Mouse (Mus musculus) embryonic facial prominence, embryonic 12.5 days (tissue): ENCODE data around the gene Cox18. TPM values are rescaled to one million over a fixed set of nuclear protein-coding genes. Genes with fewer than 3 reads are reported as not detected.
"Not testable (repeated sequence)": the region's sequence is repeated elsewhere in the genome, so short reads cannot be mapped to it uniquely, and the experiment has no call there.

Experiments used
- ATAC-seq: fragments of 200-750 bp; cut with Nextera tagmentation; 2 replicates; pipeline ENCODE4 v1.8.0; 2017; ENCODE audit not compliant: insufficient number of reproducible peaks, insufficient read depth, low FRiP score, low TSS enrichment
- H3K27ac ChIP-seq: fragments of 300-500 bp; sonication (generic); 2 replicates; pipeline ENCODE4 v1.5.1; 2016; ENCODE audit warnings: mild to moderate bottlenecking
- H3K27me3 ChIP-seq: fragments of 300-500 bp; sonication (generic); 2 replicates; pipeline ENCODE4 v1.6.1; 2016; ENCODE audit warnings: mild to moderate bottlenecking, moderate library complexity
- H3K36me3 ChIP-seq: fragments of 300-500 bp; sonication (generic); 2 replicates; pipeline ENCODE4 v1.6.1; 2016; ENCODE audit warnings: mild to moderate bottlenecking
- H3K4me1 ChIP-seq: fragments of 300-500 bp; sonication (generic); 2 replicates; pipeline ENCODE4 v1.6.1; 2016
- H3K4me2 ChIP-seq: fragments of 300-500 bp; sonication (generic); replicated peaks from 2 replicates; pipeline ENCODE4 v1.6.1; 2016; ENCODE audit warnings: mild to moderate bottlenecking, moderate library complexity
- H3K4me3 ChIP-seq: fragments of 300-500 bp; sonication (generic); 2 replicates; pipeline ENCODE4 v1.5.1; 2016; ENCODE audit warnings: mild to moderate bottlenecking
- H3K9ac ChIP-seq: fragments of 300-500 bp; sonication (generic); 2 replicates; pipeline ENCODE4 v1.6.1; 2016; ENCODE audit warnings: mild to moderate bottlenecking, moderate library complexity
- H3K9me3 ChIP-seq: fragments of 300-500 bp; sonication (generic); 2 replicates; pipeline ENCODE4 v1.6.1; 2016; ENCODE audit warnings: mild to moderate bottlenecking, moderate library complexity
- WGBS: fragments of 180-500 bp; shearing (Covaris S2); methylation state at CpG from one replicate; pipeline ENCODE4 v1.1.7; 2016; 5-methylcytosine and 5-hydroxymethylcytosine counted together
- polyA plus RNA-seq: library from polyadenylated mRNA; unstranded; fragments of >200 nt; fragmentation: Nextera tagmentation; extraction: Ambion mirVana; gene quantifications from 2 replicates; pipeline ENCODE4 v1.2.1, GENCODE M21; 2016

Gene Cox18
- polyA plus RNA-seq: 35.5 and 39.6 TPM in 2 replicates

- Histone ChIP-seq H3K4me2 (peak within 1 kb of the TSS; percentile 50), H3K36me3 (peaks cover 32% of the 10 kb centered on the region), H3K9ac (peak within 1 kb of the TSS; percentile 75), H3K27ac (peak within 1 kb of the TSS; percentile 88), H3K27me3 (no peaks in the 10 kb centered on the region), H3K9me3 (no peaks in the 10 kb centered on the region), H3K4me1 (peaks cover 10% of the 10 kb centered on the region), H3K4me3 (peak within 1 kb of the TSS; percentile 67)
- WGBS: under 1% methylated on average over 62 of the region's 62 CpGs
- ATAC-seq: peak; percentile 98
Measured at GRCm38 (mm10) chr5:90223534-90224381, at the start of gene Cox18. Gene Cox18, minus strand, starts transcription at chr5:90224001.

- H3K36me3 ChIP-seq: peaks cover 45% of the 10 kb centered on the region
- H3K9ac ChIP-seq, H3K27ac ChIP-seq, ATAC-seq, H3K4me1 ChIP-seq, H3K27me3 ChIP-seq, H3K4me2 ChIP-seq, H3K4me3 ChIP-seq, H3K9me3 ChIP-seq: not testable (repeated sequence)
- WGBS: 78% methylated on average over 2 of the region's 2 CpGs
Measured at GRCm38 (mm10) chr5:90262230-90262629, 38.4 kb upstream of the Cox18 start.

- H3K4me2 ChIP-seq: no peak overlapping the region
- no peaks in the 10 kb centered on the region for H3K4me1 ChIP-seq
- H3K9me3 ChIP-seq: no peaks in the 10 kb centered on the region
- H3K27ac ChIP-seq: no peak overlapping the region
- 92% methylated on average over 3 of the region's 3 CpGs for WGBS
- no peak overlapping the region for H3K9ac ChIP-seq
- H3K36me3 ChIP-seq: peaks cover 76% of the 10 kb centered on the region
- H3K4me3 ChIP-seq: no peak overlapping the region
- H3K27me3 ChIP-seq: no peaks in the 10 kb centered on the region
- ATAC-seq: no peak
Measured at GRCm38 (mm10) chr5:90257023-90257422, 33.2 kb upstream of the Cox18 start.

DNA sequence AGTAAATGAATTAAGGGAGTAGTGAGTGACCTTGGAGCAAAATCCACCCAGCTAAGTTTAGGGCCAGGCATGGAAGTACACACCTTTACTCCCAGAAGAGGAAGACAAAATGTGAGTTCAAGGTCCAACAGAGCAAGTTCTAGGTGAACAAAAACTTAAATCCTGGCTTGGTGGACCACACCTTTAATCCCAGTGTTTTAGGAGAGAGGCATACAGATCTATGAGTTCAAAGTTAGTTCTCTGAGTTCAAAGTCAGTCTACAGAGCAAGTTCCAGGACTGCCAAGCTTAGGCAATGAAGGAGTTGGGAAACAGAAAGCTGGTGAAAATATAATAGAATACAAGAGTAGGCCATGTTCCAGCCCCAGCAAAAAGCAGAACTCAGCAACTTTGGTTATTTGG lies 23.7 kb upstream of the Cox18 start:
- Histone ChIP-seq H3K9me3 (no peaks in the 10 kb centered on the region), H3K4me1 (no peaks in the 10 kb centered on the region), H3K4me2 (no peak overlapping the region), H3K27ac (no peak overlapping the region), H3K27me3 (no peaks in the 10 kb centered on the region), H3K36me3 (peaks cover 70% of the 10 kb centered on the region), H3K4me3 (no peak overlapping the region), H3K9ac (no peak overlapping the region)
- no peak for ATAC-seq

GRCm38 (mm10) chr5:90246987-90247386 lies 23.2 kb upstream of the Cox18 start:
- Histone ChIP-seq H3K4me3 (no peak overlapping the region), H3K27ac (no peak overlapping the region), H3K4me2 (no peak overlapping the region), H3K27me3 (no peaks in the 10 kb centered on the region), H3K4me1 (no peaks in the 10 kb centered on the region), H3K9ac (no peak overlapping the region), H3K36me3 (peaks cover 72% of the 10 kb centered on the region), H3K9me3 (no peaks in the 10 kb centered on the region)
- no peak for ATAC-seq
- WGBS: 77% methylated on average over 2 of the region's 2 CpGs

DNA sequence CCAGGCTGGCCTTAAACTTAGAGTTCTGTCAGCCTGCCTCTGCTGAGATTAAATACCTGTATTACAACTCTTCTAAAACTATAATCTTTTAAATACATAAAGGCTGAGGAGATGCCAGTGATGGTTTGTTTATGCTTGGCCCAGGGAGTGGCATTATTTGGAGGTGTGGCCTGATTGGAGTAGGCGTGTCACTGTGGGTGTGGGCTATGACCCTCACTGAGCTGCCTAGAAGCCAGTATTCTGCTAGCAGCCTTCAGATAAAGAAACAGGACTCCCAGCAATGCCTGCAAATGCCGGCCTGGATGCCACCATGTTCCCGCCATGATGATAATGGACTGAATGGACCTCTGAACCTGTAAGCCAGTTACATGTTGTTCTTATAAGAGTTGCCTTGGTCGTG lies 22.8 kb upstream of the Cox18 start:
- 80% methylated on average over 4 of the region's 4 CpGs for WGBS
- Histone ChIP-seq H3K27ac (no peak overlapping the region), H3K9ac (no peak overlapping the region), H3K4me1 (no peaks in the 10 kb centered on the region), H3K4me3 (no peak overlapping the region), H3K4me2 (no peak overlapping the region), H3K36me3 (peaks cover 70% of the 10 kb centered on the region), H3K27me3 (no peaks in the 10 kb centered on the region), H3K9me3 (no peaks in the 10 kb centered on the region)
- no peak for ATAC-seq

- Histone ChIP-seq H3K36me3 (peaks cover 69% of the 10 kb centered on the region), H3K9ac (no peak overlapping the region), H3K9me3 (no peaks in the 10 kb centered on the region), H3K4me1 (no peaks in the 10 kb centered on the region), H3K27ac (no peak overlapping the region), H3K27me3 (no peaks in the 10 kb centered on the region), H3K4me3 (no peak overlapping the region), H3K4me2 (no peak overlapping the region)
- WGBS: 80% methylated on average over 4 of the region's 4 CpGs
- no peak for ATAC-seq
Measured at GRCm38 (mm10) chr5:90245416-90245815, 21.6 kb upstream of the Cox18 start.

DNA sequence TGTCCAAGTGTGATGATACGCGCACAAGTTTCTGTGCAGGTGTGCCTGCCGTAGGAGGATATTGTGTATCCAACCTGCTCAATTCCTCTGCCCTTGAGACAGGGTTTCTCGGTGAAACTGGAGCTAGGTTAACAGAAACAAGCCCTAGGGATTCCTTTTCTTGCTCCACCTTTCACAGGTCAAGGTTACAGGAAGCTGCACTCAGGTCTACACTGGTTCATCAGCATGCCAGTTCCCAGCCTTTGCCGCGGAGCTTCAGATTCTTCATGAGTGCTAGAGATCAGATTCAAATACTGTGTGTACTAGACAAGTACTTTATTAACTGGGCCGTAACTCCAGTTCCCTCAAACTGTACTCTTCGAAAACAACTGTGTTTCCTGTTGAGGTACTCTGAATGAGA lies 11.4 kb upstream of the Cox18 start:
- WGBS: 93% methylated on average over 8 of the region's 8 CpGs
- H3K36me3 ChIP-seq: peaks cover 63% of the 10 kb centered on the region
- H3K4me1 ChIP-seq: no peaks in the 10 kb centered on the region
- no peak overlapping the region for H3K4me3 ChIP-seq
- H3K9ac ChIP-seq: no peak overlapping the region
- H3K27me3 ChIP-seq: no peaks in the 10 kb centered on the region
- H3K4me2 ChIP-seq: no peak overlapping the region
- ATAC-seq: no peak
- no peak overlapping the region for H3K27ac ChIP-seq
- no peaks in the 10 kb centered on the region for H3K9me3 ChIP-seq

DNA sequence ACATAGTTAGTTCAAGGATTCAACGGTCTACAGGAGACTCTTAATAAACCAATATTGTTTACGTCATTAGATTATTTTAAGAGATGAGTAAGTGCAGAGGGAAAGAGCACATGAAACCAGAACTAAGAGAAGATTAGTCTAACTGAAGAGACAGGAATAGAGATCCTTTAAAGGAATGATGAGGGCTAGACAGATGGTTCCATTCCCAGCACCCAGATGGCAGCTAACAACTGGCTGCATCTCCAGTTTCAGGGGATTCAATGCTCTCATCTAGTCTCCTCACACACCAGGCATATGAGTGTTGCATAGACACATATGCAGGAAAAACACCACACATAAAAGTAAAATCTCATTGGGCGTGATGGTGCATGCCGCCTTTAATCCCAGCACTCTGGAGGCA lies 9.5 kb upstream of the Cox18 start:
- no peaks in the 10 kb centered on the region for H3K4me1 ChIP-seq
- H3K4me3 ChIP-seq: no peak overlapping the region
- no peak overlapping the region for H3K4me2 ChIP-seq
- H3K27ac ChIP-seq: no peak overlapping the region
- H3K9me3 ChIP-seq: no peaks in the 10 kb centered on the region
- no peak for ATAC-seq
- no peaks in the 10 kb centered on the region for H3K27me3 ChIP-seq
- no peak overlapping the region for H3K9ac ChIP-seq
- WGBS: 92% methylated on average over 4 of the region's 4 CpGs
- peaks cover 65% of the 10 kb centered on the region for H3K36me3 ChIP-seq

DNA sequence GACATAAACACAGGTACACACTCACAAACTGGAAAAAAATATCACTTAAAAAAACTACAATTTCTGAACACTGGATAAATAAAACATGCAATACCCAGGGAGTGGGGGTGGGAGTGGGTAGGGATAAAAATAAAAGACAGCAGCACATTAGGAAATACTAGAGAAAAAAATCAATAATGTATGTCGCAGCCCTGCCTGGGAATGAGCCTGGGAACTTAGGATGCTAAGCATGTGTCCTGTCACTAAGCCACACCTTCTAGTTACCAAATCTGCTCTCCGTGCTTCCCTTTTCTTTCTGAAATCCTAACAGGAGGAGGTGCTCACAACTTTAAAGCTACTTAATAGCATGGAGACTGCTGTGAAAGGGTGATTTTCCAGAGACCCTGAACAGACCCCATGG lies 6.0 kb upstream of the Cox18 start:
- H3K27ac ChIP-seq: no peak overlapping the region
- ATAC-seq: no peak
- H3K9ac ChIP-seq: no peak overlapping the region
- H3K4me2 ChIP-seq: no peak overlapping the region
- H3K36me3 ChIP-seq: peaks cover 55% of the 10 kb centered on the region
- H3K4me1 ChIP-seq: no peaks in the 10 kb centered on the region
- H3K4me3 ChIP-seq: no peak overlapping the region
- H3K9me3 ChIP-seq: no peaks in the 10 kb centered on the region
- H3K27me3 ChIP-seq: no peaks in the 10 kb centered on the region
- WGBS: 92% methylated on average over 2 of the region's 2 CpGs

GRCm38 (mm10) chr5:90226696-90227095 lies 2.9 kb upstream of the Cox18 start:
- Histone ChIP-seq H3K4me1 (peaks cover 10% of the 10 kb centered on the region), H3K4me3 (no peak overlapping the region), H3K27ac (no peak overlapping the region), H3K9me3 (no peaks in the 10 kb centered on the region), H3K36me3 (peaks cover 43% of the 10 kb centered on the region), H3K27me3 (no peaks in the 10 kb centered on the region), H3K9ac (no peak overlapping the region), H3K4me2 (no peak overlapping the region)
- 92% methylated on average over 3 of the region's 3 CpGs for WGBS
- no peak for ATAC-seq

GRCm38 (mm10) chr5:90224730-90225129 lies 929 bp upstream of the Cox18 start:
- 88% methylated on average over 5 of the region's 5 CpGs for WGBS
- Histone ChIP-seq H3K27me3 (no peaks in the 10 kb centered on the region), H3K4me3 (no peak overlapping the region), H3K4me1 (peaks cover 10% of the 10 kb centered on the region), H3K27ac (no peak overlapping the region), H3K4me2 (no peak overlapping the region), H3K9ac (no peak overlapping the region), H3K36me3 (peaks cover 40% of the 10 kb centered on the region), H3K9me3 (no peaks in the 10 kb centered on the region)
- no peak for ATAC-seq
